Mouse (Mus musculus) retina, postnatal 1 day (tissue): ENCODE data around the gene Trappc2l.

Experiments
- DNase-seq: peaks from one replicate; pipeline ENCODE4 v3.0.0-alpha.2; 2012

Gene Trappc2l

DNA sequence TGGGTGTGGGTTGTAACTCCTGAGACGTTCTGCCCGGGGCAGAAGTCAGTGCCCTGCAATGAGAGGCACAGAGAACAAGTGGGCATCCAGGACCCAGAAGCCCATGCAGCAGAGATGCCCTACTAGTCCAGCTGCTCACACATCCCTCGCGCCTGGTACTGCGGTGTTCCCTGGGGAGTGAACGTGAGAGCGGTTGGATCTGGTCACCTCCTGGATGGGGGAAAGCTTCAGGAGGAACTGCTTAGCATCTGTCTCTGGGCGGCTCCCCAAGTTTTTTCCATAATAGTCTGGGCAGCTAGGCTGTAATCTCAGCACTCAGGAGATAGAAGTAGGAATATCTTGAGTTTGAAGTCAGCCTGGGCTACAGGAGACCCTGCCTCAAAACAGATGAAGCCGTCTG, 26.5 kb upstream of the Trappc2l start:
- no peak for DNase-seq

GRCm38 (mm10) chr8:122585411-122585891, 26.0 kb upstream of the Trappc2l start:
- no peak for DNase-seq

- DNase-seq = no peak
Observed at GRCm38 (mm10) chr8:122586171-122586570, 25.3 kb upstream of the Trappc2l start.

DNA sequence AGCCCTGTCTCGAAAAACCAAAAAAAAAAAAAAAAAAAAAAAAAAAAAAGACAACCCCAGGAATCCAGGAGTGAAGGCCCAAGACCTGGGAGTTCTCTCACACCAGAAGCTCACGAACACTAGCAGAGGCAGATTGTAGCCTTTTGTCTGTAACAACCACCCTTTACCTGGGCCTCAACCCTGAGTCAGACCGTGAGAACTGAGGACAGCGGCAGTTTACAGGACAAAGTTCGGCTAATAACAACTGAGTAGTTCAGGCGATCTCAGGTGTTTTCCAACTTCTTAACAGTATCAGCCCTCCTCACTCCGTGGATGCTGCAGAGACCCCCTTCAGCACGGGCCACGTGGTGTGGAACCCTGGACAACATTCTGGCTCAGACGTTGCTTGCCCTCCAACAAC, 24.7 kb upstream of the Trappc2l start:
- DNase-seq = no peak

- no peak for DNase-seq
Observed at GRCm38 (mm10) chr8:122593240-122593639, 18.2 kb upstream of the Trappc2l start.

- DNase-seq = peak; percentile 62
Observed at GRCm38 (mm10) chr8:122593783-122594507, 17.5 kb upstream of the Trappc2l start.

DNA sequence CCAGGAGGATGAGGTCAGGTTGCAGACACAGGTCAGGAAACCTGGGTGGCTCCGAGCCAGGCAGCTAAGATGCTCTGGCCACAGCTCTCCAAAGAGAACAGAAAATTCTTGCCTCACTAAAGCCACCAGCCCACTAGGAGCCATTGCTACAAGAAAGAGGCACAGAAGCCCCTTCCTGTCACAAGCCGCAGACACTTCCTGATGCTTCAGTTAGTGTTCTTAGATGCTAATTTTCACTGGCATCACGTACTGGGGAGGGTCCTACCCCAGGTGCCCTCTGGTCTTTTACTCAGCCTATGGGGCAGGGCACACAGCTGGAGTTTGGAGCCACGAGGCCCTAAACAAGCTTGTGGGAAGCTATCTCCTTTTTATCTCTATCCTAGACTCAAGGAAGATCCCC, 15.4 kb upstream of the Trappc2l start:
- no peak for DNase-seq

DNA sequence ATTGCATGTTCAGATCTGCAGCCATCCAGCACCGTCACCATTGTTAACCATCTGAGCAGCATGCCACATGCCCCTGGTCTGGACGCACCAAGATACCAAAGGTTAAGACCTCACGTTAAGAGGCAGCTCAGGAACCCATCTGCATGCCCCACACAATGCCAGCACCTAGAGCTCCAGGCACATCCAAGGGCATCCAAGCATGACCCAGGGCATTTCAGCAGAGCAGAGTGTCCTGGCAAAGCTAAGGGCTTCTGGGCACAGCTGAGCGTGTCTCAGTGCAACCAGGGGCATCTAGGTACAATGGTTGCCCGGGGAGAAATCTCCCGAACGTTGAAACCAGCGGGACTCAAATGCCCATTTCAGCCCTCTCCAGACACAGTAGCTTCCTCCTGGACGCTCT, 10.8 kb upstream of the Trappc2l start:
- no peak for DNase-seq

- DNase-seq = no peak
Observed at GRCm38 (mm10) chr8:122604640-122605039, 6.8 kb upstream of the Trappc2l start.

DNA sequence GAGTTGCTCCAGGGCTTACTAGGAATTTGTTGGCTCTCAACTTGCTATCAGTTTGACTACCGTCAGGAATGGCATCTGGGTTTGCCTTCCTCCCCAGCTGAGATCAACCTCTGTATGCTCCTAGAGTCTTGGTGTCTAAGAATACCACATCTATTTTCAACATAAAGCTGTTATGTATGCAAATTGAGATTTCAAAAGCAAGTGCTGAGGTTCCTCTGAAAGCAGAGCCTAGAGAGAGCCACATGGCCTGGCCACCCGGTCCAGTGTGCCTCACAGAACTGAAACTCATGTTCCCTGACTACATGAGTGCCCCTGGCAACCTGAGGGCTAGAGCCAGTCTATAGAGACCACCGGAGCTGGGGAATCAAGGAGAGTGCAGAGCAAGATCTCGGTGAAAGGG, 6.1 kb upstream of the Trappc2l start:
- no peak for DNase-seq

DNA sequence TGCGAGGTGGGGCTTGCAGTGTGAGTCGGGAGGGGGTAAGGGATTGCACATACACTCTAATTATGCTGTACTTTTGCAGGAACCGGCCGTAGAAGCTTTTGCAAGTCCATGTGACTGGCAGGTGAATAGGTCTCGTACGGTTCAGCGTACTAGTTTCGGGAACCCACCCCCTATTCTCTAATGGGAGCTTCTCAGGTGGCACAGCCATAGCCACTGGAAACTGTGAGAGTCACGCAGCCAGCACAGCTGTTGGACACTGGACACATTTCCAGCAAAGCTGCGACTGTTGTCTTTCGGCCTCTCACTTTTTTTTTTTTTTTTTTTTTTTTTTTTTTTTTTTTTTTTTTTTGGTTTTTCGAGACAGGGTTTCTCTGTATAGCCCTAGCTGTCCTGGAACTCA, 4.6 kb upstream of the Trappc2l start:
- no peak for DNase-seq

DNA sequence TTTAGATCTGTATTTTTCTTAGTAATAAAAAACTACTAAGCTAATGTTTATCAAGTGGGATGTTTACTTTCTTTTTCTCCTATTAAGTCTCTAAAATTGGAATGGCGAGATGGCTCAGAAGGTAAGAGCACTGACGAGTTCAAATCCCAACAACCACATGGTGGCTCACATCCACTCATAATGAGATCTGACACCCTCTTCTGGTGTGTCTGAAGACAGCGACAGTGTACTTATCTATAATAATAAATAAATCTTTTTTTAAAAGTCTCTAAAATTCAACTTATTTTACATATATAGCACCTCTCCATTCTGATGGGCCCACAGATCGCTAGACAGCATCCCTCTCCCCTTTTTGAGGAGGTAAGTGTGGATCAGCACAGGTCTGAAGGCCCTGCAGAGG, 1.2 kb upstream of the Trappc2l start:
- no peak for DNase-seq

DNA sequence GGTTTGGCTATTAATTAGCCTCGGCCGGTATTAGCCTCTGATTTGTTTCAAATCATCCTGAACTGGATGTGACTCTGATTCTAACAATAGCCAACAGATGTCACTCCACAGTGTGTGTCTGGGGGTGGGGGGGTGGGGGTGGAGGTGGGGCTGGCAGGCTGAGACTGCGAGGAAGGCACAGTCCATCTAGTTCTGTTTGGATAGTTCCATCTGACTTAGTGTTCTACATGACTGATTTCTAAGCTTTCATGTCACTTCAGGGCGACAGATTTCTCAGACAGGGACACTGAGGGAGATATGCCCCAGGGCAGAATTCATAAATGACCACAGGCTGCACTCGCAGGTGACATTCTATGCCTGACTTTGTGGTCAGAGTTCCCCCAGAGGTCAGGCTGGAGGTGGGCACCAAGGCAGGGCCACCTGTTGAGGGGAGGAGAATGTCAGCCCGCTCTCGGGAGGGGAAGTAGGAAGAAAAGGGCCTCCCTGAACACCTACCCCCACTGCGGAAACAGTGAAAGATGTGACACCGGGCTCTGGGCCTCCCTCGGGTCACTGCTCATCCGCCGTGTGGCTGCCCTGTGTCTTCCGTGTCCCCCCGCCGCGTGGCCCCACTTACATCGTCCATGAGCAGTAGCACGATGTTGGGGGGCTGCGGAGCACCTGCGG, 695 bp upstream of the Trappc2l start:
- DNase-seq = peak; percentile 69

DNA sequence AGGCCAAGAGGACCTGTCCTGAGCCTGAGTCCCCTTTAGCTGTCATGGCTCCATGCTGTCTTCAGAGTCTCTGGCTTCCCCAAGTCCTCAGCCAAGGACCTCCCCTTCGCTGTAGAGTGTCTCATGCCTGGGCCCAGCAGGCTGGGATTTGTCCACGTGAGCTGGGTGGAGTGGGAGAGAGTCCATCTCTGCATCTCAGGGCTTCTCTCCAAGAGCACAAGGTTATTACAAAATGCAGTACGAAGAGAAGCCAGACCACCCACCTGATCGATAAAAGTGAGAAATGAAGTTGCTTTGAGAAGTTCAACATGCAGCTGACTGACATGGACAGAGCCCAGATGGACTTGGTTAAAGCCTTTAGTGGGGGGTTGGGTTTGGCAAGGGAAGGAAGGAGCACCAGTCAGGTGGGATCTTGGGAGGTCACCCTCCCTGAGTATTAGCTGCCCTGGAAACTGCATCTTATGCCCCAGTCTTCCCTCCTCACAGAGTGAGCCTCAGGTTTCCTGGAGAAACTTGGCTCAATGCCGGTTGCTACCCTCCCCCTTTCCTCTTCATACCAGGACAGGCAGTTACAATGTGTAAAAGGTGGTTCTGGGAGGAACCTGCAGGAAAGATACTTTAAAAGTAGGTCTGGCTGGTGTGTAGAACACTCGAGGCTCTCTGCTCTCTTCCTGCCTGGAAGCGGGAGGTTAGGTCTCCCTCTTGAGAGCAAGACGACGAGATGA, 4.9 kb downstream of the Trappc2l start:
- no peak for DNase-seq

DNA sequence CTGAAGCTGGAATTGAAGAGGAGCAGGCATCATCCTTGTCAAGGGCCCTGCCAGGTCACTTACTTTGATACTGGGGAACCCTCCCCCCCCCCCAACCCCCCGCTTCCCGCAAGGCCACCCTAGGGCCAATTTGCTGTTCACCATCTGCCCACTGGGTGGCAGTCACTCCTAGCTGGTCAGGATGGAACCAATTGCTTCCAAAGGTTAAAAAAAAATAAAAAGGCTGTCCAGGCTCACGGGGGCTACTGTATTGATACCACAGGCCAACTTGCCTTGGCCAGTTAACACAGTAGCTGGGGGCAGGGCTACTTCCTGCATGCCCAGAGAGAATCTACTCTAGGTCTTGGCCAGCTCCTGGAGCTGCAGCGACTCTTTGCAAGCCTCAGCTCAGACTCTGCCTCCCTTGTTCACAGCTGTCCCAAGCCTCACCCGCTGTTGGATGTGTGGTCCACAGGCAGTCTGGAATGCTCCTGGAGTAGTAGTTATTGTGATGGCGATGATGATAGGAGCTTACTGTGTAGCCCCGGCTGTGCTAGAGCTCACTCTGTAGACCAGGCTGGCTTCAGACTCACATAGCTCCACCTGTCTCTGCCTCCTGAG, 6.6 kb downstream of the Trappc2l start:
- DNase-seq = peak; percentile 88

GRCm38 (mm10) chr8:122618660-122619378, 7.4 kb downstream of the Trappc2l start:
- DNase-seq = no peak

- no peak for DNase-seq
Observed at GRCm38 (mm10) chr8:122620446-122620845, 9.0 kb downstream of the Trappc2l start.

DNA sequence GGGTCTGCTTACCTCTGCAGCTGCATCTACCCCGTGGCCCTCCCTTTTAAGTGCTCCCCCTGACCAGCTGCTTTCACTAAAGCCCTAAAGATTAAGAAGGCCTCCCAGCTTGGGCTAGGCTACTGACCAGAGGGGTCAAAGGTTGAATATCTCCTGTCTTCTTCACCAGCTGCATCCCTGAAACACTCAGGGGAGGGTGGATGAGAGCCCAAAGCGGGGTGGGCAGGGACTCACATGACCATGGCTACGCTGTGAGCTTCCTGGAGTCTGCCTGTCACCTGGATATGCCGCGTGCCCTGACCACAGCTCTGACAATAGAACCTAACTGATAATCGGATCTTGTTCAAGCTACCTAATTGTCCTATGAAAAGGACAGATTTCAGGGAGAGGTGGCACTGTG, 11.3 kb downstream of the Trappc2l start, which contains the start of gene Pabpn1l:
Gene Pabpn1l, minus strand, starts transcription at position 13 of the 400 bp plus-strand sequence.
- DNase-seq = no peak

DNA sequence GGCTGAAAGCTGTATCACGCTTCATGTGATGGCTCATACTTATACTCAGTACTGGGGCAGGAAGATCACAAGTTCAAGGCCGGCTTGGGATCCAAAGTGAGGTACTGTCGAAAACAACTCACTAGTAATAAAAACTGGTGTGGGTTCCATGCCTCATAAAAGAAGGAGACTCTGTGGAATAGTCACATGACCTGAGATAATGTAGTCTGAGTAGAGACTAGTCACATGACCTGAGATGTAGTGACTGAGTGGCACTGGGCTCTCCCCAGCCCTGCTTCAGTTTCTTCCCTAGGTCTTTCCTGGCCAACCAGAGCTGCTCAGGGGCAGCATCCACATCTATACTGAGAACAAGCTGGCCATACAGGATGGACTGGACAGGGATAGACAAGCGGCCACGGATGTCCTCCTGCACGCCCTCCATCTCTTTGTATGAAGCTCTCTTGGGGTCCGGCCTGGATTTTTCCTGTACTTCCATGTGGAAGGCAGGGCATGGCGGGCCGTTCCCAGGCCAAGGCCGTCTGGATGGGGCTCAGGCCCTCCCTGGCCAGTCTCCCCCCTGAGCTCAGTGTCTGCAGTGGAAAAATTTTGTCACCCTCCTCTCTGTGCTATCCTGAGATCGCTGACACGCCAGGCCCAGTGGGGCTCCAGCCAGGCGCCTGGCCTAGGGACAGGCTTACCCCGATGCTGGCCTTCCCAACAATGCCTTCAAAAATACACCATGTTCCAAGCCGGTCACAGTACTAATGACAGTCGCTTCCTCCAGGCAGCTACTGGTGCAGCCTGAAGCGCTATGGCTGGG, 12.6 kb downstream of the Trappc2l start:
- no peak for DNase-seq

- no peak for DNase-seq
Observed at GRCm38 (mm10) chr8:122624653-122625052, 13.2 kb downstream of the Trappc2l start.

DNA sequence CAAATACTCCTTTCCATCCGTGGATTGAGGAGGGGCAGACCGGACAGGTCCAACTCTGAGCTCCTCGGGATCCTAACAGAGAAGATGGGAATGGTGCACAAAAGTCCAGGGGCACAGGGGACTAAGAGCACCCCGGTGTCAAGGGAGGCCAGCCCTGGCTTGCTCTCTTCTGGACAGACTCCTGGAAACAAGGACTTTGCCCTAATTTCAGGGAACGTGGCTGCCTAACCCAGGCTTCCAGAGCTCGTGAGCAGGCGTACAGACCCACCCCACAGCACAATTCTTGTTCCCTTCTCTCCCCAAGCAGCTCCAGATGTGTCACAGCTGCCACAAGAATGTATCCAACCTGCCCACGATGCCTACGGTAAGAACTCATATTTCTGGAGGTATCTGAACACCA, 14.4 kb downstream of the Trappc2l start:
- no peak for DNase-seq

DNA sequence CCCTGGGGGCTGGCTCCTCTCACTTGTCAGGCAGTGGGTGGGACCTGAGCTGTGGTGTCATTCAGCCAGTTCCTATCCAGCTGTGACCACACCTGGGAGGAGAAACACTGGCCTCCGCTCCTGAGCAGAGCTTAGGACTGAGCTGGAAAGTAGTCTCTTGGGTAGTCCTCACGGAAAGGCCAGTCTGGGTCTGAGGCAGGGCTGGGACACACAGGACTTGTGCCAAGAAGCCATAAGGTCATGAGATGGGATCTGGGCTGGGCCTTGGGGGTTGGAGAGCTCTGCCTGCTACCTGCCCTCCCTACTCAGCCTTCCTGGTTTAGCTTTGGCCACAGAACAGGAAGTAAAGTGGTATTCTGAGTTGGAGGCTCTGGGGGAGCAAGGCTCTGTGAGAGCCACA, 15.5 kb downstream of the Trappc2l start:
- no peak for DNase-seq
